Mouse (Mus musculus) heart, postnatal 0 days (tissue): ENCODE results near the gene Brwd3.

ENCODE experiments used
- CTCF ChIP-seq: IDR thresholded peaks from 2 replicates; pipeline ENCODE4 v1.5.1; 2016; ENCODE audit warnings: antibody characterized with exemption, control low read depth, low read depth
- EP300 ChIP-seq: IDR thresholded peaks from 2 replicates; pipeline ENCODE4 v1.6.1; 2016; ENCODE audit warnings: antibody characterized with exemption, low read depth

DNA sequence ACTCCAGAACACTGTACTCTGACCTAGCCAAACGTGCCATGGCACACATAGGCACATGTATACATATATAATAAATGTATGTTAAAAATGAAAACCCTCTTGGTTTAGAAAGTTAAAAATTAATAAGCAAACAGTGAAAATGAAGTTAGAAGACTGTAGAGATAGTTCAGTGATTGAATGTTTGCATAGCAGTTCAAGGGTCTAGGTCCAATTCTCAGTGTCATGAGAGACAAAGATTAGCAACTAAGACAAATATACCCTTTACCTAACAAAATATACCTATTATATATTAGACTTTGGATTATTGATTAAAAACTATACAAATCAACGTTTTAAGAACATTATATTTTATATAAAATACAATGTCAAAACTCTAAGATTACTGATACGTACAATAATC, 36.9 kb downstream of the Brwd3 start:
- no peak for TF ChIP-seq CTCF
- no peak for TF ChIP-seq EP300
